Mouse (Mus musculus): ENCODE measurements around the gene Rasl10a. TPM values are rescaled to one million over a fixed set of nuclear protein-coding genes. Genes with fewer than 3 reads are reported as not detected.
"Not testable (repeated sequence)": the region's sequence is repeated elsewhere in the genome, so short reads cannot be mapped to it uniquely, and the experiment has no call there.

Rasl10a gene
- polyA plus RNA-seq, 1 experiment from 2014 or later, result 0.45 TPM

DNA sequence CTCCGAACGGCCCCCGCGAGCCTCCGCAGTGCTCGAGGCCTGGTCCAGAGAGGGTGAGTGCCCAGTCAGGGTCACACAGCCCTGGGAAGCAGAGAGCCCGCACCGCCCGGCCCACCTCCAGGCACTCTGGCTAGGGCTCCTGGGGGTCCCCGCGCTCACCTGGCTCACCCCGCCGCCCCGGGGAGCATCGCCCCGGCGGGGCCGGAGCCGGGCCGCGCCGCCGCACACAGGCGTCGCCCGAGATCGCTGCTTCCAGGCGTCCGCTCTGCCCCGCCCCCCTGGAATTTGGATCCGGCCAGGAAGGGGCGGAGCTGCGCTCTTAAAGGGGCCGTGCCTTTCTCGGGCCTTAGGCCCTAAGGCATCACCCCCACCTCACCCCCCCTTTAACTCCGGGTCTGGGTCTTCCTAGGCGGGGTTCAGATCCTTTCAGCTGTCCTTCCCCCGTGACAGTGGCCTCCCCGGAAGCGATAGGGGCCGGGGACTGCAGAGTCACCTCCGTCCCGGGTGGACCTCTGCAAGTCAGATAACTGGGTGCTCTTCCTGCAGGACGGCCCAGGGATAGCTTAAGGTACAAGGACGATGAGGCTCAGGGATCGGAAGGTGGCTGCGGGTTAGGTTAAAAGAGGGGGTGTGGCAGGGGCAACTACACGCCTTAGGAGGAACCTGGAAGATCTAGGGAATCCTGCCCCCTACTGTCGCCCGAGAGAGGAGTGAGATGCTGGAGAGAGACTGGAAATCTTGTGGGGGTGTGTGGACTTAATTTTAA is 7.3 kb downstream of the Rasl10a start, which contains the start of gene Gas2l1:
Gene Gas2l1, minus strand, starts transcription at position 272 of the 766 bp plus-strand sequence.
- Histone ChIP-seq H3K4me3 (ENCODE audit: low read length) (peak within 1 kb of the TSS; percentile 77), H3K4me2 (ENCODE audit: low read depth, low read length) (peak within 1 kb of the TSS; percentile 98), H3K27me3 (ENCODE audit: control insufficient read depth, insufficient read depth, low read depth, low read length) (peaks cover 19% of the 10 kb centered on the region), H3K27ac (ENCODE audit: low read length) (peak within 1 kb of the TSS; percentile 59), H3K4me1 (replicated peaks; ENCODE audit: control insufficient read depth, insufficient read depth, low read length) (peaks cover 22% of the 10 kb centered on the region), H3K36me3 (ENCODE audit: control insufficient read depth, insufficient read depth, low read length) (peaks cover 22% of the 10 kb centered on the region), H3K9me3 (ENCODE audit: control insufficient read depth, low read length) (no peaks in the 10 kb centered on the region), H3K9ac (ENCODE audit: low read length) (peak within 1 kb of the TSS; percentile 82)
- peak; percentile 88 for ATAC-seq (ENCODE audit: low read depth)
- WGBS, result under 1% methylated on average over 43 of the region's 50 CpGs

DNA sequence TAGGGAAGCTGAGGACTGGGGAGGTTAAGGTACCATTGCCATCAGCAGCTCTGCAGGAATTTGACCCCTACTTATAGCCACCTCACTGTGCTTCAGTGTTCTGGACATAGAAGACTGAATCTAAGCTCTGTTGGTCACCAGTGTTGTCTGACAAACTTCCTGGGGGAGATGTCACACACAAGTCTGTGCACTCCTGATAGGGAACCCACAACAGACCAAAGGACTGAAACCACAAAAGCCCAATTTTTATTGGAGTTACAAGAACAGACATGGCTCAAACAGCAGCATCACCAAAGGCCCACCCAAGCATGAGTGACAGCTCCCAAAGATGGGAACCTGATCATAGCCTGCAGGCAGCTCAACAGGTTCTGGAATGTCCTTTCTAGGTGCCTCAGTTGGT is 9.1 kb downstream of the Rasl10a start:
- peaks cover 6% of the 10 kb centered on the region for H3K27me3 ChIP-seq (ENCODE audit: control insufficient read depth, insufficient read depth, low read depth, low read length)
- no peak for ATAC-seq (ENCODE audit: low read depth)
- no peak overlapping the region for H3K27ac ChIP-seq (ENCODE audit: low read length)
- H3K9me3 ChIP-seq (ENCODE audit: control insufficient read depth, low read length), result no peaks in the 10 kb centered on the region
- peaks cover 39% of the 10 kb centered on the region for H3K36me3 ChIP-seq (ENCODE audit: control insufficient read depth, insufficient read depth, low read length)
- no peak overlapping the region for H3K4me2 ChIP-seq (ENCODE audit: low read depth, low read length)
- no peak overlapping the region for H3K9ac ChIP-seq (ENCODE audit: low read length)
- H3K4me1 ChIP-seq (replicated peaks; ENCODE audit: control insufficient read depth, insufficient read depth, low read length), result peaks cover 11% of the 10 kb centered on the region
- no peak overlapping the region for H3K4me3 ChIP-seq (ENCODE audit: low read length)

DNA sequence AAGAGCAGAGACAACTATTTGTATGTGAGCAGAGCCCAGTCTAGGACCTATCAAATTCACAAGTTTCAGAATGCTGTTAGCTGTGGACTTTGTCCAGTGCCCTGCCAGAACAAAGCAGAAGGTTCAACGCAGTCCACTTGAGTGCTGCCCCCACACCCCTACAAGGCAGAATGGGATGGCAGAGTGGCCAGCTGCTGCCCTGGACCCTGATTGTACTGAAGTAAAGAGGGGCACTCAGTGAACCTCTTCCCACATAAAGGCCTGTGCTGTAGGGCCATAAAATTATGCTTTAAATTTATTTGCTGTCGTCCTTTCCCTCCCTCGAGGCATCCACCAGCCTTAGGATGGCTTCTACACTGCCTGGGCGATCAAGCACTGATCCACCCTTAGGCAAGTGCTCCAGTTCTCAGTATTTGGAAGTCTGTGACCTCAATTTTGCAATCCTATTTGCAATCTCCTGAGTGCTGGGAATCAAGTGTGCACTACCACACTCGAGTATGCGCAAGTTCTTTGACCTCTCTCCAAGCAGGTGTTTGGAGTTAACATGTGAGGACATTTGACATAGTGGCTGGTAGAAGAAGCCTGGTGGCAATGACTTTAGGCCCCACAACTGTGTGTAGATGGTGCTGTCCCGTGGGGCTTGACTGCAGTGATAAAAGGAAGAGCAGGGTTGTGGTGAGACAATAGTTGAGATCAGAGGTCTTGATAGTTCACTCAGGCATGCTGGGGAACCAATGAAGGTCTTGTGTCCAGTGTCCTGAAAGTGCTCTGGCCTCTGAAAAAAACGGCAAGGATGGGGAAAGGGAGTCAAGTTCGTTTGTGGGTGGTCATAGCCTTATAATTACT is 10.4 kb downstream of the Rasl10a start:
- WGBS, result 83% methylated on average over 9 of the region's 9 CpGs
- no peak overlapping the region for H3K4me3 ChIP-seq (ENCODE audit: low read length)
- H3K27ac ChIP-seq (ENCODE audit: low read length), result no peak overlapping the region
- peaks cover 52% of the 10 kb centered on the region for H3K36me3 ChIP-seq (ENCODE audit: control insufficient read depth, insufficient read depth, low read length)
- no peak for ATAC-seq (ENCODE audit: low read depth)
- peaks cover 6% of the 10 kb centered on the region for H3K4me1 ChIP-seq (replicated peaks; ENCODE audit: control insufficient read depth, insufficient read depth, low read length)
- H3K27me3 ChIP-seq (ENCODE audit: control insufficient read depth, insufficient read depth, low read depth, low read length), result no peaks in the 10 kb centered on the region
- no peak overlapping the region for H3K9ac ChIP-seq (ENCODE audit: low read length)
- H3K9me3 ChIP-seq (ENCODE audit: control insufficient read depth, low read length), result no peaks in the 10 kb centered on the region
- no peak overlapping the region for H3K4me2 ChIP-seq (ENCODE audit: low read depth, low read length)

DNA sequence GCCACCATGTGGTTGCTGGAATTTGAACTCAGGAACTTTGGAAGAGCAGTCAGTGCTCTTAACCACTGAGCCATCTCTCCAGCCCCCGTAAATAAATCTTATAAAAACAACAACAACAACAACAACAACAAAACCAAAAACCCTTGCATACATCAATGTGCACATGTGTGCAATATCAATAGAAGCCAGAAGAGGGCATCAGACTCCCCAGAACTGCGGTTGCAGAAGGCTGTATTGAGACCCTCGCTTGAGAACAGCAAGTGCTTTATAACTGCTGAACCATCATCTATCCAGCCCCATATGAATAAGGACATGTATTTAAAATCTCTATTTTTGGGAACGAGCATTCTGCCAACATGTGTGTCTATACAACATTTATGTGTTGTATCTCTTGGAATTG is 17.0 kb downstream of the Rasl10a start:
- Histone ChIP-seq H3K27ac (ENCODE audit: low read length) (no peak overlapping the region), H3K9ac (ENCODE audit: low read length) (no peak overlapping the region), H3K4me2 (ENCODE audit: low read depth, low read length) (no peak overlapping the region), H3K27me3 (ENCODE audit: control insufficient read depth, insufficient read depth, low read depth, low read length) (no peaks in the 10 kb centered on the region), H3K36me3 (ENCODE audit: control insufficient read depth, insufficient read depth, low read length) (peaks cover 58% of the 10 kb centered on the region), H3K9me3 (ENCODE audit: control insufficient read depth, low read length) (no peaks in the 10 kb centered on the region), H3K4me3 (ENCODE audit: low read length) (no peak overlapping the region), H3K4me1 (replicated peaks; ENCODE audit: control insufficient read depth, insufficient read depth, low read length) (no peaks in the 10 kb centered on the region)
- no peak for ATAC-seq (ENCODE audit: low read depth)
- 66% methylated on average over 4 of the region's 4 CpGs for WGBS

DNA sequence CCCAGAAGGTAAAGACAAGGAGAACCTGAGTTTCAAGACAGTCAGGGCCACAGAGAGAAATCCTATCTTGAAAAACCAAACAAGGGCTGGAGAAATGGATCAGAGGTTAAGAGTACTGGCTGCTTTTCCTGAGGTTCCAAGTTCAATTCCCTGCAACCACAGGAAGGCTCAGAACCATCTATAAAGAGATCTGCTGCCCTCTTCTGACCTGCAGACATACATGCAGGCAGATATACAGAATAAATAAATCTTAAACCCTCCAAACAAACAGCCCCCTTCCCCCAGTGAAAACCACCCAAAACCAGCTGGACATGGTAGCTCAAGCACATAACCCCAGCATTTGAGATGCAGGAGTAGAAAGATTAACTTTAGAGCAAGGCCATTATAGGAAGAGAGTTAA is 17.8 kb downstream of the Rasl10a start:
- Histone ChIP-seq H3K4me3 (ENCODE audit: low read length) (no peak overlapping the region), H3K4me1 (replicated peaks; ENCODE audit: control insufficient read depth, insufficient read depth, low read length) (no peaks in the 10 kb centered on the region), H3K27me3 (ENCODE audit: control insufficient read depth, insufficient read depth, low read depth, low read length) (no peaks in the 10 kb centered on the region), H3K4me2 (ENCODE audit: low read depth, low read length) (no peak overlapping the region), H3K27ac (ENCODE audit: low read length) (no peak overlapping the region), H3K36me3 (ENCODE audit: control insufficient read depth, insufficient read depth, low read length) (peaks cover 51% of the 10 kb centered on the region), H3K9ac (ENCODE audit: low read length) (no peak overlapping the region), H3K9me3 (ENCODE audit: control insufficient read depth, low read length) (no peaks in the 10 kb centered on the region)
- ATAC-seq (ENCODE audit: low read depth), result no peak

DNA sequence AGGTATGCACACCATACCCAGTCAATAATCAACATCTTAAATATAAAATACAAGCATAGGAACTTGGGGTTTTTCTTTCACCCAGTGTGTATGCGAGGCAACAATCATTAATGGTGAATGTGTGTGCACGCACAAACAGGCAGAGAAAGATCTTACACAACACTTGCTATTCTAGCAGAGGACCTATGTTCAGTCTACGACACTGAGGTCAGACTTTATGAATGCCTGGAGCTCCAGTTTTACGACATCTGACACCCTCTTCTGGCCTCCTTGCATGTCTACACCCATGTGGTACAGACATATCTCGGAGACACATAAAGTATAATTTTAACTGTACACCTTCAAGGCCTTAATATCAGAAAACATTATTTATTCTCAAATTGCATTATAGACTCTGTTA is 18.9 kb downstream of the Rasl10a start:
- ATAC-seq (ENCODE audit: low read depth), result not testable (repeated sequence)
- whole genome bisulfite sequencing, result 67% methylated on average over 4 of the region's 5 CpGs

DNA sequence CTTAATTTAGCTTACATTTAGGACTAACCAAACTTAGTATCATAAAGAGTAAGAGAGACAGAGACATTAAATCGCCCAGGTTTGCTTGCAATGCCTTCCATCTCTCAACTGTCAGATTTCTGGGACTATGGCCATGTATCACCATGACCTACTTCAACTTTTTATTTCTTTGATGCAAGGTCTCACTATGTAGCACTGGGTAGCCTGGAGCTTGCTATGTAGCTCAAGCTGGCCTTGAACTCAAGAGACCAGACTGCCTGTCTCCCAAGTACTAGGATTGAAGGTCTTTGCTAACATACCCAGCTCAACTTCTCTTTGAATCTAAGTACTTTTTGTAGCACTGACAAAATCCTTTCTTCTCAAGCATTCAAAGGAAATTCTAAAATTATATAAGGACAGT is 31.2 kb downstream of the Rasl10a start:
- Histone ChIP-seq H3K4me3 (ENCODE audit: low read length) (no peak overlapping the region), H3K9me3 (ENCODE audit: control insufficient read depth, low read length) (no peaks in the 10 kb centered on the region), H3K4me2 (ENCODE audit: low read depth, low read length) (no peak overlapping the region), H3K27me3 (ENCODE audit: control insufficient read depth, insufficient read depth, low read depth, low read length) (no peaks in the 10 kb centered on the region), H3K36me3 (ENCODE audit: control insufficient read depth, insufficient read depth, low read length) (peaks cover 51% of the 10 kb centered on the region), H3K4me1 (replicated peaks; ENCODE audit: control insufficient read depth, insufficient read depth, low read length) (0 out of 2 replicates have a peak, but pooled peaks cover under 1% of the 10 kb centered on the region), H3K27ac (ENCODE audit: low read length) (no peak overlapping the region), H3K9ac (ENCODE audit: low read length) (no peak overlapping the region)
- ATAC-seq (ENCODE audit: low read depth), result no peak
- 91% methylated on average over 1 of the region's 1 CpGs for WGBS

More for the DNA sequence above, 18.9 kb downstream of the Rasl10a start:
- H3K4me3 ChIP-seq (ENCODE audit: low read length); H3K27ac ChIP-seq (ENCODE audit: low read length); H3K4me1 ChIP-seq (replicated peaks; ENCODE audit: control insufficient read depth, insufficient read depth, low read length); H3K9me3 ChIP-seq (ENCODE audit: control insufficient read depth, low read length); H3K9ac ChIP-seq (ENCODE audit: low read length); H3K27me3 ChIP-seq (ENCODE audit: control insufficient read depth, insufficient read depth, low read depth, low read length); H3K4me2 ChIP-seq (ENCODE audit: low read depth, low read length): not testable (repeated sequence)
- H3K36me3 ChIP-seq (ENCODE audit: control insufficient read depth, insufficient read depth, low read length), result peaks cover 48% of the 10 kb centered on the region

DNA sequence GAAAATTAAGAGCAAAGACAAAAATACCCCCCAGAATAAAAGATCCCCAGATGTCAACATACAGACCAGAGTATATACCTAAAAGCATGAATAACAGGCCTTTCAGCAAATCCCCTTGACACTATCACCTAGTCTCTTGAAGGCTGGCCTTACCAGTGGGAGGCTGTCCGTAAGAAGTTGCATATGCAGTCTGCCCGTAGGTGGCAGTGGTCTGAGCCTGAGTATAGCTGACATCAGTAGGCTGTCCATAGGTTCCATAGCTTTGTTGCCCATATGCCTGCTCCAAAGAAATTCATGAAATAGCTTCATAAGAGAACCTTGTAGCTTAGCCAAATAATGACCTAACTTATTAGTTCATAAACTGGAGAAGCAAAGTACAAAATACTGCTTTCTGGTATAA is 33.8 kb downstream of the Rasl10a start:
- H3K4me3 ChIP-seq (ENCODE audit: low read length), result no peak overlapping the region
- peaks cover 31% of the 10 kb centered on the region for H3K36me3 ChIP-seq (ENCODE audit: control insufficient read depth, insufficient read depth, low read length)
- H3K4me2 ChIP-seq (ENCODE audit: low read depth, low read length), result no peak overlapping the region
- no peak overlapping the region for H3K27ac ChIP-seq (ENCODE audit: low read length)
- ATAC-seq (ENCODE audit: low read depth), result no peak
- H3K9me3 ChIP-seq (ENCODE audit: control insufficient read depth, low read length), result no peaks in the 10 kb centered on the region
- no peaks in the 10 kb centered on the region for H3K27me3 ChIP-seq (ENCODE audit: control insufficient read depth, insufficient read depth, low read depth, low read length)
- peaks cover 7% of the 10 kb centered on the region for H3K4me1 ChIP-seq (replicated peaks; ENCODE audit: control insufficient read depth, insufficient read depth, low read length)
- no peak overlapping the region for H3K9ac ChIP-seq (ENCODE audit: low read length)
- WGBS, result 35% methylated on average over 2 of the region's 2 CpGs

DNA sequence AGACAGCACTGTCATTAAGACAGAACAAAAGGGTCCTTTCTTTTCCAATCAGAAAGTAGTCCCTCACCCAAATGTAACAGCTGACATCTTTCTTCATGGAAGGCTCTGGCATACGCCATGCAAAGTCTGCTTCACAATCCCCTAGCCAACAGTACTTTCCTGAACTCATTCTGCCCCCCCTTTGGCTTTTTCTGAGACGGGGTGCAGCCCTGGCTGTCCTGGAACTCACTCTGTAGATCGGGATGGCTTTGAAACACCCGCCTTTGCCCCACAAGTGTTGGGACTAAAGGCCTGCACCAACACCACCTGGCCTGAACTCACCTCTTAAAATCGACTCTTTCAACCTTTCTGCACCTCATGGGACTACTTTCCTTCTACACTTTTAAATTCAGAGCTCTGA is 37.9 kb downstream of the Rasl10a start:
- WGBS, result 71% methylated on average over 5 of the region's 5 CpGs
- Histone ChIP-seq H3K4me1 (replicated peaks; ENCODE audit: control insufficient read depth, insufficient read depth, low read length) (peaks cover 22% of the 10 kb centered on the region), H3K36me3 (ENCODE audit: control insufficient read depth, insufficient read depth, low read length) (peaks cover 11% of the 10 kb centered on the region), H3K4me2 (ENCODE audit: low read depth, low read length) (no peak overlapping the region), H3K9ac (ENCODE audit: low read length) (no peak overlapping the region), H3K27ac (ENCODE audit: low read length) (no peak overlapping the region), H3K9me3 (ENCODE audit: control insufficient read depth, low read length) (no peaks in the 10 kb centered on the region), H3K4me3 (ENCODE audit: low read length) (no peak overlapping the region), H3K27me3 (ENCODE audit: control insufficient read depth, insufficient read depth, low read depth, low read length) (no peaks in the 10 kb centered on the region)
- ATAC-seq (ENCODE audit: low read depth), result no peak
